Mouse (Mus musculus): Measurements from ENCODE around the gene Cfap46.

Gene Cfap46

GRCm38 (mm10) chr7:139683706-139684552 lies at the start of gene Cfap46:
Gene Cfap46 (minus strand): TSS chr7:139683817.
- DNase-seq (ENCODE audit: low spot score), result peak; percentile 87

GRCm38 (mm10) chr7:139731276-139731696 lies 47.7 kb upstream of the Cfap46 start:
- DNase-seq (ENCODE audit: low spot score), result no peak

GRCm38 (mm10) chr7:139727072-139727471 lies 43.5 kb upstream of the Cfap46 start:
- no peak for DNase-seq (ENCODE audit: low spot score)

- no peak for DNase-seq (ENCODE audit: low spot score)
These were observed 42.0 kb upstream of the Cfap46 start for GRCm38 (mm10) chr7:139725641-139726040.

- DNase-seq (ENCODE audit: low spot score), result no peak
These were observed 40.4 kb upstream of the Cfap46 start for GRCm38 (mm10) chr7:139723986-139724385.

GRCm38 (mm10) chr7:139721196-139721595 lies 37.6 kb upstream of the Cfap46 start:
- no peak for DNase-seq (ENCODE audit: low spot score)

GRCm38 (mm10) chr7:139717781-139718180 lies 34.2 kb upstream of the Cfap46 start:
- no peak for DNase-seq (ENCODE audit: low spot score)

- DNase-seq (ENCODE audit: low spot score), result no peak
These were observed 28.2 kb upstream of the Cfap46 start for GRCm38 (mm10) chr7:139711821-139712220.

GRCm38 (mm10) chr7:139706411-139707120 lies 22.9 kb upstream of the Cfap46 start:
- no peak for DNase-seq (ENCODE audit: low spot score)

- no peak for DNase-seq (ENCODE audit: low spot score)
These were observed 22.2 kb upstream of the Cfap46 start for GRCm38 (mm10) chr7:139705781-139706180.

GRCm38 (mm10) chr7:139705081-139705480 lies 21.5 kb upstream of the Cfap46 start:
- DNase-seq (ENCODE audit: low spot score), result no peak

- no peak for DNase-seq (ENCODE audit: low spot score)
These were observed 20.2 kb upstream of the Cfap46 start for GRCm38 (mm10) chr7:139703826-139704199.

GRCm38 (mm10) chr7:139703146-139703825 lies 19.7 kb upstream of the Cfap46 start:
- peak; percentile 61 for DNase-seq (ENCODE audit: low spot score)

GRCm38 (mm10) chr7:139701651-139702301 lies 18.2 kb upstream of the Cfap46 start:
- no peak for DNase-seq (ENCODE audit: low spot score)

- DNase-seq (ENCODE audit: low spot score), result no peak
These were observed 9.2 kb upstream of the Cfap46 start for GRCm38 (mm10) chr7:139692641-139693294.

- no peak for DNase-seq (ENCODE audit: low spot score)
These were observed 8.6 kb upstream of the Cfap46 start for GRCm38 (mm10) chr7:139692211-139692610.

GRCm38 (mm10) chr7:139685336-139685735 lies 1.7 kb upstream of the Cfap46 start:
- DNase-seq (ENCODE audit: low spot score), result no peak

- peak; percentile 82 for DNase-seq (ENCODE audit: low spot score)
These were observed 924 bp upstream of the Cfap46 start for GRCm38 (mm10) chr7:139684553-139684929.

- no peak for DNase-seq (ENCODE audit: low spot score)
These were observed 1.6 kb downstream of the Cfap46 start for GRCm38 (mm10) chr7:139681921-139682598.

- DNase-seq (ENCODE audit: low spot score), result no peak
These were observed 7.2 kb downstream of the Cfap46 start for GRCm38 (mm10) chr7:139676433-139676832.

GRCm38 (mm10) chr7:139666871-139667270 lies 16.7 kb downstream of the Cfap46 start:
- no peak for DNase-seq (ENCODE audit: low spot score)

Measured in ovary, postnatal 36 days (tissue).